In the genomic region with DNA sequence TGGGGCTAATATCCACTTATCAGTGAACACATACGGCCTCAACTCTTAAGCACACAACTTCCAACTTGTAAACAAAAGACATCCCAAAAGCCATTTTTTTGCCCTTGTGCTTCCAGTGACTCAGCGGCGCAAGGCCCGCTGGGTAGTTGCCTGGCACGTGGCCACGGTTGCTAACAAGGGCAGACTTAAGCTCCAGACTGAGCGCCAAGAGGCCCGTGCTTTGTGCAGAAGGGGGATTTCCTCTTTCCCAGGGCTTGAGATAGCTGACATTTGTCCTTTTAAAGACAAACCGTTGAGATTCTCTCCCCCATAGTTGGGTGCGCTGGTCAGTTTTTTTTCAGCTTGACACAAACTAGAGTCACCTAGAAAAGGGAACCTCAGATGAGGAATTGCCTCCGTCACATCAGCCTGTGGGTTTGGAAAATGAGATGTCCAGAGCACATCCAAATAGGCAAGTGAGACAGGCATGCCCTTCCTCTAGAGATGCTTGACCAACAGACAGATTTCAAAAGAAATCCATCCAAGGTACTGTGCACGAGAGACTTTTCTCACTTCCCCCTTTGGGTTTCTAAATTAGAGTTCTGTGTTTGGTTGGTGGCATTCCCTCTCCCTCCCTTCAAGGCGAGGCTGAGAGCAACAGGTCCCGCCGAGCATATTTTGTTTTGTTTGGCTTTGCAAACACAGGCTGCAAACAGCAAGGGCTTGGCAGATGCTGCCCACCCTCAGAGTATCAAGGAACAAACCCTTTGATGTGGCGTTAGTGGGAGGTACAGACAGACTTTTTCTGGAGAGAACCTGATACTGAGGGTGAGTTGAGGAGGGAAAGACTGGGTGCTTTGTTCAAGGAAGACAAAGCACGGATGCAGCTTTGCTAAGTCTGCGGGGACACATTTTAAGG, we compare ENCODE assay signal across 8 mouse cellular contexts. TPM values are rescaled to one million over a fixed set of nuclear protein-coding genes. Genes with fewer than 3 reads are reported as not detected.
DNase-seq lines count a peak whose midpoint lies in the region; ATAC-seq lines count a peak whose summit lies in the region.

No protein-coding gene starts in this region.

- peak overlapping the region; percentile 85 for H3K27ac ChIP-seq in intestine, embryonic 14.5 days (ENCODE audit: low read depth)

- peak; percentile 46 for ATAC-seq in intestine, embryonic 14.5 days (replicated peaks; ENCODE audit: low FRiP score, low TSS enrichment, low read depth)
- peak; percentile 49 for ATAC-seq in megakaryocyte progenitor cell, adult 5-6 weeks (replicated peaks; ENCODE audit: poor library complexity)

- H3K4me2 ChIP-seq in intestine, embryonic 14.5 days (ENCODE audit: low read length), result peak overlapping the region; percentile 52

- no peaks in the 10 kb centered on the region for H3K27me3 ChIP-seq in intestine, embryonic 14.5 days (replicated peaks; ENCODE audit: control insufficient read depth, insufficient read depth, low read length)

- 40% methylated on average over 18 of the region's 18 CpGs for WGBS in intestine, embryonic 14.5 days

- no peaks in the 10 kb centered on the region for H3K9me3 ChIP-seq in intestine, embryonic 14.5 days (ENCODE audit: control insufficient read depth, low read length)

- intact Hi-C loops in left cerebral cortex, postnatal 14 days (cut with DNase I), result no loop called here

- H3K36me3 ChIP-seq in intestine, embryonic 14.5 days (ENCODE audit: control insufficient read depth, insufficient read depth, low read length), result no peaks in the 10 kb centered on the region

- H3K9ac ChIP-seq in intestine, embryonic 14.5 days (ENCODE audit: low read length), result peak overlapping the region; percentile 25

- peaks cover 15% of the 10 kb centered on the region for H3K4me1 ChIP-seq in intestine, embryonic 14.5 days (replicated peaks; ENCODE audit: control insufficient read depth, insufficient read depth, low read length)

- H3K4me3 ChIP-seq in intestine, embryonic 14.5 days (ENCODE audit: low read depth, low read length), result peak overlapping the region; percentile 23

- DNase-seq in NIH3T3 (ENCODE audit: low read depth), result peak; percentile 89
- DNase-seq in cerebellum, postnatal 4 days (ENCODE audit: low spot score in 2 of 2), result peak; percentile 53 to 77
- peak; percentile 50 for DNase-seq in gastrocnemius, postnatal 25 days
- no peak for DNase-seq in intestine, embryonic 14.5 days (ENCODE audit: low spot score)
- DNase-seq in left cerebral cortex, postnatal 14 days (ENCODE audit: low spot score in 2 of 2), result peak; percentile 71 to 85
- peak; percentile 77 for DNase-seq in right cerebral cortex, postnatal 4 days
- DNase-seq in urinary bladder, postnatal 4 days (ENCODE audit: low spot score in 2 of 2), result peak; percentile 72 to 87

RNA-seq across cellular contexts. Expression of a gene that starts 26.0 kb away (rescaled TPM):
- 10 to 100 TPM; 17.3 to 42.4 TPM for total RNA-seq in gastrocnemius, postnatal 25 days (2021)
- 10.3 and 14.1 TPM in 2 replicates for polyA plus RNA-seq in intestine, embryonic 14.5 days (2014; fragmentation: Nextera tagmentation; extraction: Ambion mirVana)
- total RNA-seq in left cerebral cortex, postnatal 14 days (2021), result 10 to 100 TPM; 25.5 to 31.3 TPM
- total RNA-seq in megakaryocyte progenitor cell, adult 5-6 weeks (2015), result 2.4 and 2.6 TPM in 2 replicates
- total RNA-seq in megakaryocyte progenitor cell, adult 5-6 weeks (2017), result 0.08 and 0.47 TPM in 2 replicates

Comparison
In these comparisons a context has a peak if more than half of its experiments do, and no peak if none do; other contexts are left out.
1. RNA of a gene that starts 26.0 kb away (total RNA-seq): 17.3 to 42.4 TPM in gastrocnemius, postnatal 25 days and 25.5 to 31.3 TPM in left cerebral cortex, postnatal 14 days; 0.08 to 2.6 TPM in megakaryocyte progenitor cell, adult 5-6 weeks; every median in the first group is over 4 times any median in the second.